Mouse (Mus musculus) c-Kit-positive CD71-positive TER-119-negative erythroid progenitor cells, embryonic 14.5 days (primary cell): ENCODE results near the gene Meig1.
"Not testable (repeated sequence)": the region's sequence is repeated elsewhere in the genome, so short reads cannot be mapped to it uniquely, and the experiment has no call there.

Experiments
- DNase-seq: peaks from one replicate; pipeline ENCODE4 v3.0.0-alpha.2; 2013; ENCODE audit warnings: low read depth

Meig1 gene

DNA sequence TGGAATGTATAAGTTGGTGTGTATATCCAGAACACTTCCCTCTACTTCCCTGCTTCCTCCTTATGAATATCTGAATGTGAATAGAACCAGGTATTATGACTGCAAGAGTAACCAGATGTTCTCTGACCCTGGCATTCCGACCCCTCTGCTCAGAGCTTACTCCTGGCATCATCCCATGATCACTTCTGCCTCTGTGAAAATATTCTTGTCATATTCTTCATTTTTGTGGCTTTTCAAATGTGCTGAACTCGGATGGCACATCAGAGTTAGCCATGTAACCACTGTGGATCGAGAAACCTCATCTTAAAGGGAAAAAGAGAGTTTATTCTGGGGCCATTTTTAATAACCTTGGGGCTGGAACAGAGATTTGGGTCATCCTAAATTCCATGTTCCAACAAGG, at the start of gene Meig1:
Gene Meig1, minus strand, starts transcription at position 101 of the 400 bp plus-strand sequence.
- DNase-seq: no peak

GRCm38 (mm10) chr2:3456590-3456989, 34.1 kb upstream of the Meig1 start:
- no peak for DNase-seq

DNA sequence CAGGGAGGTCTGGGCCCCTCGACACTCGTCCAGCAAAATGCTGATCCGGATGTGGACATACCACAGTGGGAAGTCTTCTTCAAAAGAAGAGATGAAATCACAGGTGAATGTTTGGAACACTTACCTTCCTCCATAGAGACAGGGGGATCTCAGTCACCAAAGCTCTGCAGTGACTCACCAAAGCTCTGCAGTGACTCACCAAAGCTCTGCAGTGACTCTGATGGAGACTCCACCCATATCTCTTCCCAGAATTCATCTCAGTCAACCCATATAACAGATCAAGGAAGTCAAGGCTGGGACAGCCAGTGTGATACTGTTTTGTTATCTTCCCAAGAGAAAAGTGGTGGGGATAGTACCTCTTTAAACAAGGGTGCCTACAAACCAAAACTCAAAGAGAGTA, 30.6 kb upstream of the Meig1 start:
- no peak for DNase-seq

DNA sequence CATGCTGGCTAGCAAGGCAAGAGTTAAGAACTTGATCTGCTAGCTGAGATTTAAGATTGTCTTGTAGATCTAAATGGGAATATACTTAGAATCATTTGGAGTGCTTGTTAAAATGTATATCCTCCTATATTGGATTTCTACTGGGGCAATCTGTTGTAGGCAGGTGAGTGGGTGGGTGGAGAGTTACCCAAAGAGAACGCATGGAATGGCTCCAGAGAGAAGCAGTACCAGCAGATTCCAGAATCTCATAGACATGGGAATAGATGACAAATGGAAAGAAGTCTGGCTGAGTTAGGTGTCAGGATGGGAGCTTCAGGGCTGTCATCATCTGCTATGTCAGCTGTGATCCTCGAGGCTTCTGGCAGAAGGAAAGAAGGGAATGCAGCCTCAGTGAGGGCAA, 27.0 kb upstream of the Meig1 start:
- no peak for DNase-seq

DNA sequence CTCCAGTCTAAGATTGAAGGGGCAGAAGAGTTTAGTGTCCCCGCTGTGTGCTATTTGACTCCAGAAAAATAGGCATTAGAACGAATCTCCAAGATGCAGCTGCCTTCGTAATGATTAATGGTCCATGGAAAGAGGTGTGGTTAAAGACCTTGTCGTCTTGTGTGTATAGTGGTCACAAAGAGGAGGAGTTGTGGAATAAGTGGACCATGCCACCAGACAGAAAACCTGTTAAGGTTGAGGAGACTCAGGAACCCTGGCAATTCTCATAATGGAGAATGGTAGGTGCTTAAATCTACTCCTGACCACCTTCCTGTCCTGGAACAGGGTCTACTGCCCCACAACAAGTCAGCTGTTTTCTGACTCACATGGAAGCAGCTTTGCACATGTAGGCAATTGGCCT, 23.5 kb upstream of the Meig1 start:
- no peak for DNase-seq

GRCm38 (mm10) chr2:3444206-3444605, 21.8 kb upstream of the Meig1 start:
- no peak for DNase-seq

DNA sequence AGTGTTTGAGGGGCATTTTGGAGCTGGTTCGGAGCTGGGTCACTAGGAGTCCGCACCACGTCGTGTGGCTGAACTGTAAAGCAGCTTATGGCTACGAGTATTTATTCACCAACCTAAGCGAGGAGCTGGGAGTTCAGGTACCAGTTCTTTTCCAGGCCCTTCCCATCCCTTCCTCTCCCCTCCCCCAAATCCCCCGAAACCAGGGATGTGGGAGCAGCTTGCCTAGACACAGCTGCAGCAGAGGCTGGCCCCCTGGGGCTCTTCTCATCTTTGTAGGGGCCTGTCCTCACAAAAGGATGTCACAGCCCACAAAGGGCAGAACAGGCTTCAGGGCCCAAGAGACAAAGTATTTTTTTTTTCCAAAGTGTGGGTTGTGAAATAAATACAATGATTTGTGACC, 15.5 kb upstream of the Meig1 start:
- DNase-seq: no peak

- DNase-seq: no peak
Measured at GRCm38 (mm10) chr2:3435369-3436061, 13.1 kb upstream of the Meig1 start.

- no peak for DNase-seq
Measured at GRCm38 (mm10) chr2:3430956-3431355, 8.5 kb upstream of the Meig1 start.

DNA sequence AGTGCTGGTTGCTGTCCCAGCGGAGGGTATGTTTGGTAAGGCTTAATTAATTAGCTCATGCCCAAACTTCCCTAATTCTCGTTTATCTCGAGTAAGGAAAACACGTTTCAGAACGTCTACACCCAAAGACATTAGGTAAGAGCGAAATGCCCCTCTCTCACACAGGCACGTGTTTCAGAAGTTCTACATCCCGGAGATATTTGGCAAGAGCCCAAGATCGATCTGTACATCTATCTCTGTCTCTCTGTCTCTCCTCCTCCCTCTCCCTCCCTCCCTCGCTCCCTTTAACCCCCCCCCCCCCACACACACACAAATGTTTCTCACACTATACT, 2.1 kb upstream of the Meig1 start:
- no peak for DNase-seq

GRCm38 (mm10) chr2:3423841-3424578, 1.6 kb upstream of the Meig1 start, which contains the start of gene Dclre1c:
TSS of gene Dclre1c (plus strand) at chr2:3424131.
- DNase-seq: peak; percentile 93

DNA sequence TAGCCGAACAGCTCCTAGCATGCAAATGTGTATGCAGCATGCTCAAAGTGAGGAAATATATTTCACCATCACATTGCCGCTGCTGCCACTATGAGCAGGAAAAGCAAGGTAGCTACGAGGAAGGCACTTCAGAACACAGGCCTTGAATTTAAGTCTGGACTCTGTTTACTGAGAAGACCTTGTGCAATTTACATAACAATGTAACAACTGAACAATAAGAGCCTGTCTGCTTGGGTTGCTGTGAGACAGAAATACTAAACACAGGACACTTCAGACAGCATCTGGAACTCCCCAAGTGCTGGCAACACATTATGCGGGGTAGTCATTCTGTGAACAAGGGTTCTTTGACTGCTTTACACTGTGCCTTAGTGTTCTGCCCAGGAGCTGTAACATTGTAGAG, 2.3 kb downstream of the Meig1 start:
- DNase-seq: no peak

DNA sequence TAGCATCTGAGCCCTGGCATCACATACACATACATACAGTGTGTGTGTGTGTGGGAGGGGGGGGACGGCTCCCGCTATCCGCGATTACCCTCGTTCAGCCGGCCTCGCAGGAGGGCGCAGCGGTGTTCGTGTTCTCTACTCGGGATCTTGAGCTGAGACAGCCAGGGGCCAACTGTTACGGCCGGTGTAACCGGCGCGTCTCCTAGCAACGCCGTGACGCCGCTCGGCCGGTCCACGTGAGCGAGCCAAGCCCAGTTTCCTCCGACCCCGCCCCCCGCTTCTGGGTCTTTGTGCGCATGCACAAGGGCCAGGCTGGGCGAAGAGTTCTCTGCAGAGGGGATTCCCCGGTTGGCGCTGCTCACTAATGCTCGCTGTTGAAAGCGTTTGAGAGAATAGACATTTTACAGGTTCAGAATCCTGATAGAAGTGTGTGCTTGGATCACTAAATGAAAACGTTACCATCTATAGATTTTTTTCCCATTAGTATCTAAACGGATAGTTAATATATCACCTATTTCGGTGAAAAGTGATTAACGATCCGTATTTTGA, 3.5 kb downstream of the Meig1 start:
- DNase-seq: peak; percentile 93

GRCm38 (mm10) chr2:3415676-3416075, 6.8 kb downstream of the Meig1 start:
- no peak for DNase-seq

DNA sequence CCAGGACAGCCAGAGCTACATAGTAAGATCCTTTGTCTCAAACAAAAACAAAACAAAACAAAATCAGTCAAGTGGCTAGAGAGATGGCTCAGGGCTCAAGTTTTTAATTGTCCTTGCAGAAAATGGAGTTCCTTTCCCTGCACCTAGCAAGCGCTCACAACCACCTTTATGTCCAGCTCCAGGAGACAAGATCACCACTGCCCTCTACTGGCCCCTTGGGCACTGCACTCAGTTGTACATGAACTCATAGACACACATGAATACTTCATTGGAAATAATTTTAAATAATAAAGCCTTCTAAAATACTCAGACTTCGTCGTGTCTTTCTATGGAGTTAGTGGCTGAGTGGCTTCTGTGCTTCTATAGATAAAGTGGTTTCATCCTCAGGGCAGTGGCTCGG, 8.2 kb downstream of the Meig1 start:
- peak; percentile 60 for DNase-seq

- DNase-seq: no peak
Measured at GRCm38 (mm10) chr2:3407756-3408155, 14.7 kb downstream of the Meig1 start.

- no peak for DNase-seq
Measured at GRCm38 (mm10) chr2:3405981-3406380, 16.5 kb downstream of the Meig1 start.

DNA sequence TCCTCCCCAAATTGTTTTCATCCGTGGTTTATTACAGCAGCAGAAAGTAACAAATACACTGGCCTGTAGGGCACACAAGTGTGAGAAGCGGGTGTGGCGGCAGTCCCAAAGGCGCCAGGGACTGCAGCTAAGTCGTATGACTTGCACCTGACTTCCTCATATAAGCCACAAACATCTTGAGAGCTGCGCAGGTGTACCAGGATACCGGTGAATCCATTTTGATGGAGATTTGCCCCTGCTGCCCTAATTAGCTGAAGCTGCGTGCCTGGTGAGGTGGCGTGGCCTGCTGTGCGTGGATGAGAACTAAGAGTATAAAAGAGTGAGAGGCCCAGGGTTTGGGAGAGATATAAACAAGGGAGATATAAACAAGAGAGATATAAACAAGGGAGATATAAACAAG, 25.3 kb downstream of the Meig1 start, which contains the start of gene Olah:
Gene Olah, minus strand, starts transcription at position 101 of the 400 bp plus-strand sequence.
- DNase-seq: not testable (repeated sequence)

DNA sequence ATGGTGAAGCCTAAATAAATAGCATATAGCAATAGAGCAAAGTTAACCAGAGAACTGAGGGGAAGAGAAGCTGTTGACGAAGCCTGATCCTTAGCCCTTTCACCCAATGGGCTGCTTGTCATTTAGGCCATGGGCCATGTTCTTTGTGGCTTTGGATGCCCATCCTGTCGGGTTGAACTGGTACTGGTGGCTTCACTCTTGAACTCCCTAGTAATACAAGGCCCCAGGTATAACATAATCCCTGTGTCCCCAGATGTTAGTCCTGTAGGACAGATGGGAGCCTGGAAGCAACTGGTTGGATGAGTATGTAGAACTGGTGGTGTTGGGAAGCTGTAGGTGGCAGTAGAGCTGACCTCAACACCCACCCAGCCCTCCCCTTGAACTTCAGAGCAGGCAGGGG, 30.5 kb downstream of the Meig1 start:
- DNase-seq: no peak

GRCm38 (mm10) chr2:3387105-3387860, 35.2 kb downstream of the Meig1 start:
- DNase-seq: no peak

DNA sequence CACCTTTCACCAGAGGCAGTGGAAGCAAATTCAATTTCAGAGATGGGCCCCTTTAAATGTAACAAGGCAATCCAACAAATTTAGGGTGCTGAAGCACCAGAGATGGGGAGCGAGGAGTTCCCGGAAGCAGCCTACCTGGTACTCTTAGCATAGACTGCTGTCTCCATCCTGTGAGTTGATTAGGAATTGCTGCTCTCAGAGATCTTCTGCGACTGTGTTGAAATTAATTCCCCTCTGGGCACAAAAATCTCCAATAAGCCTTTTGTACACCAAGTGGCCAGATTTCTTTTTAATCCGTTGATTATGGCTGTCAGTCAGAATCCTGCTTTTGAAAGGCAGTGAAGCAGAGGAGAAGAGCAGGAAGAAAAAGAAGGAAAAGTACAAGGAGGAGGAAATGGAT, 57.3 kb downstream of the Meig1 start:
- no peak for DNase-seq

- no peak for DNase-seq
Measured at GRCm38 (mm10) chr2:3361067-3361466, 61.4 kb downstream of the Meig1 start.
